Mouse (Mus musculus): Measurements from ENCODE around the gene Olfr279. TPM values are rescaled to one million over a fixed set of nuclear protein-coding genes. Genes with fewer than 3 reads are reported as not detected.
A peak's percentile ranks its signal among the peaks of the same experiment; 100 is the strongest.

Olfr279 gene
- total RNA-seq, 2 experiments from 2014 or later = not detected

DNA sequence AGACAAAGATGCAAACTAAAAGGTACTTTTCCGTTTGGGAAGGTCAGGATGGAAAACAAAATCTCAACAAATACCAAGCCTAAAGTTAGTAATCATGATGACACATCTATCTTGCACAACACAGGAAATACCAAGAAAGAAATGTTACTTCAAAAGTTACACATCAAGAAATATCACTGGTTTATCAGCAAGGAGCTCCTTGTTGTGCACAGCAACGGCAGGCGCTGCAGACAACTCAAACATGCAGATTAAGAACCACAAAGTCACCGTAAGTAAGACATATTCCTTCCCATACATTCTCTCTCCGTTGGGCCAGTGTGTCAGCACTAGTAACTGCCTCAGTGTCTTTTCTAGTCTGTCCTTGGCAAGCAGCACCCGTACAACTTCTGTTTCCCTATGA, 48.9 kb downstream of the Olfr279 start:
- peak; percentile 73 for ATAC-seq (replicated peaks; ENCODE audit: poor library complexity, severe bottlenecking)

DNA sequence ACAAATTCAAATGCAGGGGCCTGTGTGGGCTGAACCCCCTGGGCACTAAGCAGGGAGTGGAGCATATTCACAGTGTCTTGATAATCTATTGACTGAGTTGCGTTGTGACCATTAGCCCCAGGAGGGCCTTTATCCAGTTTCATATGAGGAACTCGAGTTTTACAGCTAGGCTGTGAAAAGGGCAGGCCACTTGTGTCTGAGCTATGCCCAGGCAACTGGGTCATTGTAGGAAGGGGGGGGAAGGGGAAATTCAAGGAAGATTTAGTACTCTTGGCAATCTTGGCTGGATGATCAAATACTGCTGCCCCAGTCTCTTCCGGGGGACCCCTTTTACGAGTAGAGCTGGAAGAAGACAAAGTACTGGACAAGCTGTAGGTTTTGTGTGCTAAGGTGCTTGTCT, 51.1 kb downstream of the Olfr279 start:
- ATAC-seq (replicated peaks; ENCODE audit: poor library complexity, severe bottlenecking) = no peak

DNA sequence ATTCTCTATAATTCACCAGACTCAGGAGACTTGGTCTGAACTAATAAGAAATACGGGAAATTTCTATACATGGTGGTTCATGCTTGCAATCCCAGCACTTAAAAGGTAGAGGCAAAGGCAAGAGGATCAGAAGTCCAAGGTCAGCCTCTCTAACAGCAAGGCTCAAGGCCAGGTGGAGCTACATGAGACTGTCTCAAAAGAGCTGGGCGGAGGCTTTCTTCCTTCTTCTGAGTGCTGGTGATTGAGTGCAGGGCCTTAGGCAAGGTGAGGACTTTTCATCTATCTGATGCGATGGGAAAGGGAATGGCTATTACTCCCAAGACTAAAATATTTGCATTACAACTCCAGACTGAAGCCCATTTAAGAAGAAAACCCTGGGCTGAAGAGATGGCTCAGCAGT, 52.9 kb downstream of the Olfr279 start:
- no peak for ATAC-seq (replicated peaks; ENCODE audit: poor library complexity, severe bottlenecking)

DNA sequence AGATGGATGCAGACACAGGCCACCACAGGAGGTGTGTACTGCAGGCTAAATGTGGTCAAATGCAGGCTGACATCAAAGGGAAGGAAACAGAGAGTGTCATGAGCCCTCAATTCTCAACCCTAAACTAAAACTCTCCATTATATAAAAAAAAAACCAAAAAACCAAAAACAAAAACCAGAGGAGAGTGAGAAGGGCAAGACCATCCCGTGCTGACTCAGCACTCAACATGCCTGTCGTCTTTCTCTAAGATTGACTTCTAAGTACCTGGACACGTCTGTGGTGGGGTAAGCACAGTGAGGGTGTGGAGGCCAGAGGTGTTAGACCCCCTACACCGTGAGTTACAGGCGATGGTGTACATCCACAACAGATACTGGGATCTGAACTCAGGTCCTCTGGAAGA, 54.6 kb downstream of the Olfr279 start:
- ATAC-seq (replicated peaks; ENCODE audit: poor library complexity, severe bottlenecking) = no peak

Other genes starting within 250 kb of the Olfr279 start
- not detected in 2 replicates for gene H1fnt, start 235.1 kb upstream of the Olfr279 start, total RNA-seq (2014; fragmentation: Nextera tagmentation)
- gene H1fnt, start 235.1 kb upstream of the Olfr279 start, total RNA-seq (2017) = not detected in 2 replicates
- gene Zfp641, start 196.2 kb upstream of the Olfr279 start, total RNA-seq (2014; fragmentation: Nextera tagmentation) = not detected in 2 replicates
- gene Zfp641, start 196.2 kb upstream of the Olfr279 start, total RNA-seq (2017) = not detected in 2 replicates
- not detected in 2 replicates for gene Olfr285, start 175.0 kb upstream of the Olfr279 start, total RNA-seq (2014; fragmentation: Nextera tagmentation)
- not detected in 2 replicates for gene Olfr285, start 175.0 kb upstream of the Olfr279 start, total RNA-seq (2017)
- not detected in 2 replicates for gene Olfr284, start 151.4 kb upstream of the Olfr279 start, total RNA-seq (2014; fragmentation: Nextera tagmentation)
- not detected in 2 replicates for gene Olfr284, start 151.4 kb upstream of the Olfr279 start, total RNA-seq (2017)
- gene Olfr283, start 111.5 kb upstream of the Olfr279 start, total RNA-seq (2014; fragmentation: Nextera tagmentation) = not detected in 2 replicates
- gene Olfr283, start 111.5 kb upstream of the Olfr279 start, total RNA-seq (2017) = not detected in 2 replicates
- not detected in 2 replicates for gene Olfr282, start 61.2 kb upstream of the Olfr279 start, total RNA-seq (2014; fragmentation: Nextera tagmentation)
- not detected in 2 replicates for gene Olfr282, start 61.2 kb upstream of the Olfr279 start, total RNA-seq (2017)
- gene Olfr281, start 39.8 kb upstream of the Olfr279 start, total RNA-seq (2014; fragmentation: Nextera tagmentation) = not detected in 2 replicates
- not detected in 2 replicates for gene Olfr281, start 39.8 kb upstream of the Olfr279 start, total RNA-seq (2017)
- not detected in 2 replicates for gene OR5BS1P, start 22.5 kb upstream of the Olfr279 start, total RNA-seq (2014; fragmentation: Nextera tagmentation)
- gene OR5BS1P, start 22.5 kb upstream of the Olfr279 start, total RNA-seq (2017) = not detected in 2 replicates
- not detected in 2 replicates for gene Lalba, start 9.7 kb upstream of the Olfr279 start, total RNA-seq (2014; fragmentation: Nextera tagmentation)
- gene Lalba, start 9.7 kb upstream of the Olfr279 start, total RNA-seq (2017) = not detected in 2 replicates
- 67.5 and 74.5 TPM in 2 replicates for gene Kansl2, start 41.9 kb downstream of the Olfr279 start, total RNA-seq (2014; fragmentation: Nextera tagmentation)
- gene Kansl2, start 41.9 kb downstream of the Olfr279 start, total RNA-seq (2017) = 58.9 and 61.0 TPM in 2 replicates
- 53.4 and 57.0 TPM in 2 replicates for gene Ccnt1, start 78.5 kb downstream of the Olfr279 start, total RNA-seq (2014; fragmentation: Nextera tagmentation)
- 57.3 and 70.4 TPM in 2 replicates for gene Ccnt1, start 78.5 kb downstream of the Olfr279 start, total RNA-seq (2017)
- not detected in 2 replicates for gene 4930415O20Rik, start 78.6 kb downstream of the Olfr279 start, total RNA-seq (2014; fragmentation: Nextera tagmentation)
- gene 4930415O20Rik, start 78.6 kb downstream of the Olfr279 start, total RNA-seq (2017) = not detected in 2 replicates
- 1.8 and 3.1 TPM in 2 replicates for gene Adcy6, start 117.7 kb downstream of the Olfr279 start, total RNA-seq (2014; fragmentation: Nextera tagmentation)
- 2.1 and 2.9 TPM in 2 replicates for gene Adcy6, start 117.7 kb downstream of the Olfr279 start, total RNA-seq (2017)
- not detected in 2 replicates for gene Cacnb3, start 138.4 kb downstream of the Olfr279 start, total RNA-seq (2014; fragmentation: Nextera tagmentation)
- gene Cacnb3, start 138.4 kb downstream of the Olfr279 start, total RNA-seq (2017) = not detected in 2 replicates
- gene Ddx23, start 170.5 kb downstream of the Olfr279 start, total RNA-seq (2014; fragmentation: Nextera tagmentation) = 76.1 and 82.1 TPM in 2 replicates
- 79.5 and 103 TPM in 2 replicates for gene Ddx23, start 170.5 kb downstream of the Olfr279 start, total RNA-seq (2017)
- 0.11 and 0.39 TPM in 2 replicates for gene Rnd1, start 185.1 kb downstream of the Olfr279 start, total RNA-seq (2014; fragmentation: Nextera tagmentation)
- gene Rnd1, start 185.1 kb downstream of the Olfr279 start, total RNA-seq (2017) = 0.67 and 2.7 TPM in 2 replicates
- not detected in 2 replicates for gene Ccdc65, start 215.8 kb downstream of the Olfr279 start, total RNA-seq (2014; fragmentation: Nextera tagmentation)
- gene Ccdc65, start 215.8 kb downstream of the Olfr279 start, total RNA-seq (2017) = not detected in 2 replicates
- 37.6 and 39.9 TPM in 2 replicates for gene Fkbp11, start 235.8 kb downstream of the Olfr279 start, total RNA-seq (2014; fragmentation: Nextera tagmentation)
- 63.8 and 66.3 TPM in 2 replicates for gene Fkbp11, start 235.8 kb downstream of the Olfr279 start, total RNA-seq (2017)